Mouse (Mus musculus): ENCODE results near the gene Gm17019.
"Not testable (repeated sequence)": the region's sequence is repeated elsewhere in the genome, so short reads cannot be mapped to it uniquely, and the experiment has no call there.

GRCm38 (mm10) chr5:15006288-15006687, 26.5 kb downstream of the Gm17019 start:
- TF ChIP-seq CTCF, POLR2A (IDR thresholded peaks at IDR 0.05; ENCODE audit: insufficient read depth, low read depth, low read length): not testable (repeated sequence)

Measured in olfactory bulb, adult 2 months (tissue).